Mouse (Mus musculus) heart, postnatal 0 days (tissue): ENCODE data around the gene Rab31.

Source experiments
- CTCF ChIP-seq: IDR thresholded peaks from 2 replicates; pipeline ENCODE4 v1.5.1; 2016; ENCODE audit warnings: antibody characterized with exemption, control low read depth, low read depth
- EP300 ChIP-seq: IDR thresholded peaks from 2 replicates; pipeline ENCODE4 v1.6.1; 2016; ENCODE audit warnings: antibody characterized with exemption, low read depth

DNA sequence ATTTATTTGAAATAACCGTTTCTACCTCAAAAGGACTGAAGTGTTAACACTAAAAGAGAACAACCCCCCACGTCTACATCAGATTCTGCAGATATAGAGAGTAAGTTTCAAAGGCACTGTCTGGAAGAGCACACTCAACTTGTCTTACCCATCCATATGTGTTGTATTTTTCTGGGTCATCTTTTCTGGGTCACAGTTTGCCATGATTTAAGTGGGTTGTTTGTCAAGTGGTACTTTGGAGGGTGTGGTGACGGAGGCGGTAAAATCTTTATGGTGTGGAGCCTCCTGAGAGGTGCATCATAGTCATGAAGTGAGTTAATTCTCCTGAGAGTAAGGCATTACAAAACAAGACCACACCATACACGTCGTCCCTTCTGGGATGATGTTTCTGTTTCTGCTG, 147.0 kb downstream of the Rab31 start:
- TF ChIP-seq CTCF (no peak), EP300 (no peak)
